Mouse (Mus musculus) T-helper 17 cell (primary cell): ENCODE results near the gene Methig1.

ENCODE experiments used
- in situ Hi-C, 2 experiments: fragments of 300-600 bp; cut with MboI, MseI; formaldehyde crosslinking; loops; 1 replicate in 1 of 2; 2 replicates in 1 of 2; pipeline ENCODE4 v1.15.1; 2025; ENCODE audit warnings: high pct_unique_total_duplicates in 2 of 2

The Methig1 gene

GRCm38 (mm10) chr15:100391066-100391465 is 38.1 kb downstream of the Methig1 start:
- in situ Hi-C loops = no loop called here

GRCm38 (mm10) chr15:100391599-100391998 is 38.6 kb downstream of the Methig1 start:
- in situ Hi-C loops = no loop called here

GRCm38 (mm10) chr15:100393016-100393415 is 40.1 kb downstream of the Methig1 start:
- in situ Hi-C loops = no loop called here

- in situ Hi-C loops = no loop called here
These were observed 42.6 kb downstream of the Methig1 start for GRCm38 (mm10) chr15:100395561-100395960.

- in situ Hi-C loops = no loop called here
These were observed 47.8 kb downstream of the Methig1 start for GRCm38 (mm10) chr15:100400592-100401250.

GRCm38 (mm10) chr15:100401811-100402210 is 48.9 kb downstream of the Methig1 start:
- in situ Hi-C loops = no loop called here

GRCm38 (mm10) chr15:100402347-100402746 is 49.4 kb downstream of the Methig1 start:
- in situ Hi-C loops = no loop called here

GRCm38 (mm10) chr15:100402798-100403197 is 49.8 kb downstream of the Methig1 start:
- in situ Hi-C loops = no loop called here

GRCm38 (mm10) chr15:100403318-100404000 is 50.5 kb downstream of the Methig1 start:
- in situ Hi-C loops = no loop called here

GRCm38 (mm10) chr15:100406088-100406487 is 53.1 kb downstream of the Methig1 start:
- in situ Hi-C loops = no loop called here

GRCm38 (mm10) chr15:100410918-100411672 is 58.1 kb downstream of the Methig1 start:
- in situ Hi-C loops = no loop called here

GRCm38 (mm10) chr15:100411731-100412130 is 58.8 kb downstream of the Methig1 start:
- in situ Hi-C loops = no loop called here

GRCm38 (mm10) chr15:100413306-100413705 is 60.4 kb downstream of the Methig1 start:
- in situ Hi-C loops = no loop called here

- in situ Hi-C loops = no loop called here
These were observed 61.1 kb downstream of the Methig1 start for GRCm38 (mm10) chr15:100414011-100414410.

- in situ Hi-C loops = no loop called here
These were observed 62.0 kb downstream of the Methig1 start for GRCm38 (mm10) chr15:100414942-100415341.

- in situ Hi-C loops = no loop called here
These were observed 62.7 kb downstream of the Methig1 start for GRCm38 (mm10) chr15:100415684-100416083.

- in situ Hi-C loops = no loop called here
These were observed 65.0 kb downstream of the Methig1 start for GRCm38 (mm10) chr15:100417854-100418450.

GRCm38 (mm10) chr15:100419311-100419710 is 66.4 kb downstream of the Methig1 start:
- in situ Hi-C loops = no loop called here

GRCm38 (mm10) chr15:100419901-100420745 is 67.2 kb downstream of the Methig1 start:
- in situ Hi-C loops = no loop called here

GRCm38 (mm10) chr15:100421059-100421757 is 68.3 kb downstream of the Methig1 start:
- in situ Hi-C loops = no loop called here
